Mouse (Mus musculus): ENCODE data around the gene Anpep.
A peak's percentile ranks its signal among the peaks of the same experiment; 100 is the strongest.

The Anpep gene

DNA sequence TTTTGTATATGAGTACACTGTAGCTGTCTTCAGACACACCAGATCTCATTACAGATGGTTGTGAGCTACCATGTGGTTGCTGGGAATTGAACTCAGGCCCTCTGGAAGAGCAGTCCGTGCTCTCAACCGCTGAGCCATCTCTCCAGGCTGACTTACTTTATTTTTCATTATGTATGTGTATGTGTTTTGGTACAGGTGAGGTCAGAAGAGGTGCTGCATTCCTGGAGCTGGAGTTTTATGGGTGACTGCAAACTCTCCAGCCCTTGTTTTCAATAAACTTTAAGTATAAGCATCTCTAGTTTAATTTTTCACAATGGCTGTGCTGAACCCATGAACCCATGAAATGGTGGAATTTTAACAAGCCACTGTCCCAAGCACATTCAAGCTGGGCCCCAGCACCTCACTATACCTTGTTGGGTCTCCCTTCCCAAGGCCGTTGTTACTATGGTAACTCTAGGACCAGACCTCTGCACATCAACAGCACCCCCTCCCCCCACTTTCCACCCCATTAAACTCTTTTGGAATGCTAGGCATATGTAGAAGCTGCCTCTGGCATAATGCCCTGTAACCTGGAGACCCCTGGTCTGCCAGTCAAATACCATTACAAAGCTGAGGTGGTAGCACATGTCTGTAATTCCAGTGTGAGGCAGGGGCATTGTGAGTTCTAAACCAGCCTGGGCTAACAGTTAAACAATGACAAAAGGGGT lies 5.6 kb upstream of the Anpep start:
- DNase-seq, result peak; percentile 58 to 75

DNA sequence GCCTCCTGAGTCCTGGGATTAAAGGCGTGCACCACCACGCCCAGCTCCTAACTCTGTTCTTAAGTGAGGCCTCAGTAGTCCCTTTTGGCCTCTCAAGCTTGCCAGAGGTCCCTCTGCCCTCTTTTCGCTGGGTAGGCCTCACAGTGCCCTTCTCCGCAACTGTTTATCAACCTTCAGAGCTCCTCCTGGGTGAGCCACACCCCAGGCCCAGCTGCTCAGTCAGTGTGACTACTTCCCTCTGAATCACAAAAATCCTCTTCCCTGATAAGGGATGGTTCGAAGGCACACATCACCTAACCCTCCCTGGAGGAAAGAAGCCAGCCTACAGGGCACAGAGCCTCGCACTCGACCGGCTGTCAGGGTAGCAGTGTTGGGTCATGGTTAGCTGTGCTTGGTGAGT lies 935 bp upstream of the Anpep start:
- DNase-seq, result no peak

DNA sequence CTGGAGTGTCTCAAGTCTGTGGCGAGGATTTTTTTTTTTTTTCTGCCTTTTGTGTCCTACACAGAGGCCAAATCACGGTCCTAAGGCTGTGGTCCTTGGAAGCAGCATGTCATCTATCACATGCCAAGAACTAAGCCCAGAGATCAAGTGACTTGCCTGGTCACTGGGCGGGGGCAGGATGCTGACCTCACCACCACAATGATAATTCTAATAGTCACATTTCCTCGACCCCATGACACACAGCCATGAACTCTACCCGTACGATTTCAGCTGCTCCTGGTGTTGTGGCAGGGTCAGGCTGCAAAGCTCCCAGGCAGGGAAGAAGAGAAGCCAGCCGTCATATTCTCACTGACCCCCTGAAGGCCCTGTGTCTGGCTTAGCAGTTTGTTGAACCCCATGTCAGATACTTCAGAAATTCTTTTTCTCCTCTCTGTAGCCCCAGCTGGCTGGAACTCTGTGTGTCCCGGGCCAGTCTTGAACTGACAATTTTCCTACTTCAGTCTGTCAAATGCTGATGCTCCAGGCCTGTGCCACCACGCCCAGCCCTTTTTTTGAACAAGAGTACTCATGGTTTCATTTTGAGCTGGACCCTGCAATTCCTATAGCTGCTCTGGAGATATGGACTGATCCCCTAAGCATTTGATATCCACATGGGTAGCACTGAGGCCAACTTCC lies 1.8 kb downstream of the Anpep start:
- no peak for DNase-seq

- peak; percentile 41 to 47 for DNase-seq
These were observed 2.5 kb downstream of the Anpep start for GRCm38 (mm10) chr7:79858202-79858934.

- DNase-seq, result no peak
These were observed 4.6 kb downstream of the Anpep start for GRCm38 (mm10) chr7:79856305-79856704.

DNA sequence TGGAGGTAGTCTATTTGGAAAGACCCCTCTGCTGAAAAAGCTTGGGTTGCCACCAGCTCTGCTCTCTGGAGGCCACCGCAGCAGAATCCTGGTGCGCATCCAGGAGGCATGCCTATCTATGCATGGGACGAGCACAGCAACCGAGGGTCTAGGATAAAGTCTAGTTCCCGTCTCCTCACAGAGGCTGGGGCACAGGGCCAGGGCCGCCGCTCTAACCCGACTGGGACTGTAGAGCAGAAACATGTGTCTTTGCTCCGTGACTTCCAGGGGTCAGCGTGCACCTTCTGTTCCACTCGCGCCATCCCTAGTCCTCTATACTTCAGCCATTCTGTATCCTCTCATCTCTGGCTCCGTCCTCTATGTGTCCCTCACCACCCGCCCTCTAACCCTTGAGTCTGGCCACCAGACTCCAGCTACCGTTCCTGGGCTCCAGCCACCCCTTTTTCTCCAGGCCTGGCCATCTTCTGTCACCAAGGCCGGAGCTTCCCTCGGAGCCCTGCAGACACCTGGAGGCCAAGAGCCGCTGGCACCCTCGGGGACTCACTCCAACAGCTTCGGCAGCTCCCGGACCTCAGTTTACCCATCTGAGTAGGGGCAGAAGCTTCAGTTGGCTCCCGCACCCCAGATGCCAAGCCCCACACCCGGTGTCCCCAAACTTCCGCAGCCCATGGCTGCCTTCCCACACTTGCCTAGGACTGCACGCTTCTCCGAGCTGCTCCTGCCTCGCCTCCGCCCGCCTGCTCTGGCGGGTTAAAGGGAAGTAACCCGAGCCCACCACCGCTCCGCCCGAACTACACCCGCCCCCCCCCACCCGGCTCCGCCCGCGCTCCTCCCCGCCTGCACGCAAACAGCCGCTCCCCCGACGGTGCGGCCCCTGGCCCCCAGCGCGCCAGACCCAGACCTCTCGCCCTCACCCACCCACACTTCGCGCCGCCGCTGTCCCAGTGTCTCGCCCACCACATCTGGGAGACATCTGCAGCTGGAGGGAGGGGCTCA lies 13.1 kb downstream of the Anpep start:
- peak; percentile 66 to 78 for DNase-seq

DNA sequence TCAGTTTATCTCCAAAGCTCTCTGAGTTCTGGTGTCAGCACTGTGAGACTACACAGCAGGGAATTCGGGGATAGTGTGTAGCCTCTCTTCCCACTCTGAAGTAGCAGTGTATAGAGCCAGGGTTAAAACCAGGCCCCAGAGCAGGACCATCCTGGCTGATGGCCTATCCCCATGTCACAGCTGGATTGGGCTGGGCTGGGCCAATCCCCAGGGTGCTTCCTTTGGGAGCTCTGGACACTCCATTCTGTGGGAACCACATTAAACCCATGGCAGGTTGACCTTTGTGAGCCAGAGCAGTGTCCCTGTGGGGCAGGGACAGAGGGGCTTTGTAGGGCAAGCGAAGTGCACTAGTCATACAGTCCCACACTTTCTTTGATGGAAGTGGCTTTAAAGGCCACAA lies 14.5 kb downstream of the Anpep start:
- DNase-seq, result no peak

DNA sequence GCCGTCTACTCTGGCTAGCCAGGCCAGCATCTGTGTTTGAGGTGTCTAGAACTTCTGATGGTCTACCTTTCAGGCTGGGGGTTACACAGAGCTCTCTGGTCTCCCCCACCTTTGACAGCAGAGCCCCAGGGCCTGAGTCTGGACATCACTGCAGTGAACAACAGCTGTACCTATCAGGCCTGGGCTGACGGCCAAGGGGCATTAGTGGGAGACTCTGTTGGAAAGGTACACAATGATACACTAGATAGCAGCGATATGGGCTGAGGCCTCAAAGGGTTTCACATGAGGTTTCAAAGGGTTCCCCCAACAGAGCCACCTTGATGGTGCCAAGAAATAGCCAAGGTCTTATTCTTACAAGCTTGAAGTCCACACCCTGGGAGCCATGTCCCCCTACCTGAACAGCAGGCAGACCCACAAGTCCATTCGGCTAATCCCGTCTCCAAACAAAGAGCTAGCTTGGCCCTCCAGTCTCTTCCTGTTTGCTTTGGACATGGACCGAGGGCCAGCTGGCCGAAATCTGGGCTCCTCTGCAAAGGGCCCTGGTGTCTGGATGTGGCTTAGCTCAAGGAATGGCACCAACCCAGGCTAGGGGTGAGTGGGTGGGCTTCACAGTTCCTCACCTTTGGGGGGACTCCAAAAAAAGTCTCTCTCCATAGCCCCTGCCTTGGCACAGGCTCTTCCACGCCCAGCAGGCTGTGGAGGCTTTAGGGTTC lies 16.6 kb downstream of the Anpep start:
- peak; percentile 40 to 63 for DNase-seq

DNA sequence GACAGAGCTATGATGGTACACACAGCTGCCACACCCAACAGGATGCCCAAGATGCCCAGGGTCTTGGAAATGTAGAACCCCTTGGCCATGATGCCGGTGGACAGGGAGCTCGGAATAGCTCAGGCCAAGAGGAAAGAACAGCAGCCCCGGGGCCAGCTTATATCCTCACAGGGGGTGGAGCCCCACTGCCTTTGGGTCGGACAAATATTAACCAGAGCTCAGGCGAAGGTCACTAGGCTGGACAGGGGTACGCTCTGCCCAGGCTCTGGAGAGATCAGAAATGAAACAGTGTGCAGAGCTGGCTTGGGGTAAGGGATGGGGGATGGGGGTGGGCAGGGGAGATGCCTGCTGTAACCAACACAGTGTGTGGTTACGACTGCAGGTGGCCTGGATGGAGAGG lies 18.7 kb downstream of the Anpep start:
- DNase-seq, result peak; percentile 67 to 80

DNA sequence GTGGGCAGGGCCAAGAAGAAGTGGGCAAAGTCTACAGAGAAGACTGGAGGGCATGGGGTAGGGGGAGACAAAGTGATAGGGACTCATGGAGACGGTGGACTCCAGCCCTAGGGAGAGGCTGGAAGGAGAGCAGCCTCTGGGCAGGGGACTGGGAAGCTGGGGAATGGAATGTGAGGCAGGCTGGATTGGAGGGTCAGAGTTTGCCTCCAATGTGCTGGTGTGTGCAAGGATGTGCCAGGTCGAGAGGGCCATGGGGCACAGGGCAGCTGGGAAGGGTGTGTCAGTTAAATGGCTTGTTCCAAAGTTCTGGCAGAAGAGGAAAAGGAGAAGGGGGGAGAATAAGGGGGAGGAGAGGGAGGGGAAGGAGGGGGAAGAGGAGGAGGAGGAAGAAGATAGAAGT lies 23.6 kb downstream of the Anpep start:
- DNase-seq, result peak in 1 of 2 experiments; percentile 61

GRCm38 (mm10) chr7:79835196-79835595 lies 25.7 kb downstream of the Anpep start:
- DNase-seq, result no peak

GRCm38 (mm10) chr7:79832980-79833379 lies 27.9 kb downstream of the Anpep start:
- DNase-seq, result no peak

- peak; percentile 51 to 65 for DNase-seq
These were observed 29.3 kb downstream of the Anpep start for GRCm38 (mm10) chr7:79831585-79831984.

DNA sequence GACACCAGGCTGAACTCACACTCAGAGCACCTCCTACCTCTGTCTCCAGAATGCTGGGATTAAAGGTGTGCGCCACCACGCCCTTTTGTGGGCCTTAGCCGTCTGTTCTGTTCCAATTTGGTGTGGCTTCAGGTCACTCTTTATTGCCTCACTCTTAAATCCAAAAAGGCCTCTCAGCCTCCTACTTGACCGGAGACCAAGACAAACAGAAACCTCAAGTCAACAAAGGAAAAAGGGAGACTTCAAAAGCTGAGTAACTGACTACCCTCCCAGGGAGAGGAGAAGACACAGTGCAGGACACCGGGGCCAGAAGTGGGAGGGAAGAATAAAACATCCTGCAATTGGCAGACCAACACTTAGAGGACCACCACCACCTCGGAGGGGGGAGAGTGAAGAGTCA lies 29.7 kb downstream of the Anpep start:
- DNase-seq, result no peak

- DNase-seq, result no peak
These were observed 32.5 kb downstream of the Anpep start for GRCm38 (mm10) chr7:79828341-79828740.

DNA sequence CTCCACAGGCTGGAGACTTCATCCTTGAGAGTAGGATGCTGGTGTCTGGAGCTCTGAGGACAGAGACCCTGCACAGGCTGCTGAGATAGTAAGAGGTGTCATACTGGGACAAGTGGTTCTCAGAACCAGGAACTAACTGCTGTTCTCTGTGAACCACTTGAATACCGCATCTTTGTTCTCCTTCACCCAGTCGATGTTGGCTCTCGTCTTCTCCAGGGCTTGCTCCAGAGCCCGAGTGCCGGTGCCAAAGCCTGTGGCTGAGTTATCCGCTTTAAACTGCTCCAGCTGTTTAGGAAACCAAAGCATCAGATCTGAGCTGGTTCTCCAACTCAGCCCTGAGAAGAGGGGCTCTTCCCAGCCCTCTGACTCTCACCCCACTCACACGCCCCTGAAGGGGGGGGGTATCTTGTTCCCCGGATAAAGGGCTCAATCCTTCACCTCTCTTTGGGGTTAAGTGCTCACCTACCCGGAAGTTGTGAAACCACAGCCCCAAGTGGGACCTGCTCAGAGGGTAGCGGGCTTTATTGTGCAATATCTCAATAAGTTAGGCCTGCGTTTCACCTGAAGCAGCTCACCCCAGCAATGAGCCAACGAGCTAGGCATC lies 38.7 kb downstream of the Anpep start:
- DNase-seq, result no peak

DNA sequence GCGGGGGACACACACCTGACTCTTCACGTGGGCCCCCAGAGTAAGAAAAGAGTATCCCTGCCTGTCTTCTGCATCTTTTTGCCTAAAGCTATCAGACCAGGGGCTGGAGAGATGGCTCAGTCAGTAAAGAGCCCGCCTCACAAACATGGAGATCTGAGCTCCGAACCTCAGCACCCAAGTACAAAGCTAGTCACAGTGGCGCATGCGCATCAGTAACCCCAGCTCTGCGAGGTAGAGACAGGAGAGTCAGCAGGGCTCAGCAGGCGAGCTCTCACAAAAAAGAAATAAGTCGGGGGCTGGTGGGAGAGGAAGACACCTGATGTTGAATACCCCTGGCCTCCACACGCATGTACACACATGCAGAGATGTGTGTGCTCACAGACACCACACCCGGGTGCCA lies 40.9 kb downstream of the Anpep start:
- DNase-seq, result no peak

GRCm38 (mm10) chr7:79819515-79819914 lies 41.3 kb downstream of the Anpep start:
- no peak for DNase-seq

DNA sequence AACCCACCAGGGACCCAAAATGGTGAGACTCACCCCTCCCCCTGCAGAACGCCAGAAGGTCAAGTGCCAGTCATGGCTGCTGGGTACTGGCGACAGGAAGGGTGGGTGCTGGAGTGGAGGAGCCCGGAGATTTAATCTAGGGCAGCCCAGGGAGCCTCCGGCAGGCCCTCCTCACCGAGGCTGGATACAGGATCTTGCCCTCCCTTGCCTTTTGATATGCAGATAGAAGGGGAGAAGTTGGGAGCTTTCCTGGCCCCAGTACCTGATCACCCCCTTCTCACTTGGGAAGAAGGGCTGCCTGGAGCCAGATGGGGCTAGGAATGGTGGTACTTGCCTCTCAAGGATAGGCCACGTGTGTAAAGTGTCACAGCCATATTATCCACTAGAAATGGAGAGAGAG lies 42.5 kb downstream of the Anpep start:
- no peak for DNase-seq

GRCm38 (mm10) chr7:79813409-79813808 lies 47.5 kb downstream of the Anpep start:
- DNase-seq, result no peak
